Mouse (Mus musculus): ENCODE data around the gene Mapk10.

- TF ChIP-seq CTCF (IDR thresholded peaks at IDR 0.05; ENCODE audit: low read depth) (no peak), EP300 (optimal IDR thresholded peaks at IDR 0.05) (no peak)
These were observed 44.4 kb downstream of the Mapk10 start for GRCm38 (mm10) chr5:103166755-103167154.

Data from stomach, postnatal 0 days (tissue).